In the genomic region with DNA sequence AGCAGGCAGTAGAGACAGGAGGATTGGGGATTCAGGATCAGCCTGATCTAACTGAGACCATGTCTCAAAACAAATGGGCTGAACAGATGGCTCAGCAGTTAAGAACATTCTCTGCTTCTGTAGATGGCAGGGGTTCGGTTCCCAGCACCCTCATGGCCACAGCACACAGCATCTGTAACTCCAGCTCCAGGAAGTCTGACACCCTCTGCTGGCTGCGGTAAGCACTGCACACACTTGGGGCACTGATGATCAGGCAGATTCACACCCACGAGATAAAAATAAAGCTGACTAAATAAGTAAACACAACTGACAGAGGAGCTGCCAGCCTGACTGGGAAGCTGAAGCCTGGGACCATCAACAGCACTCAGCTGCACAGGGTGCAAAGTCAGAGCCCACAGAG, we compare ENCODE assay signal across 30 mouse cellular contexts. TPM values are rescaled to one million over a fixed set of nuclear protein-coding genes. Genes with fewer than 3 reads are reported as not detected.
DNase-seq lines count a peak whose midpoint lies in the region; ATAC-seq and TF ChIP-seq lines count a peak whose summit lies in the region.
"Had no signal": no experiment of that assay in that cellular context is flagged by ENCODE, and none has a peak within 500 bp of the region (broad histone marks: within the 10 kb centered on the region; RNA-seq: fewer than 3 reads in every experiment).

No protein-coding gene starts in this region.

- H3K4me1 ChIP-seq in forebrain, postnatal 0 days (ENCODE audit: insufficient read depth): no peaks in the 10 kb centered on the region
- H3K4me1 ChIP-seq in forebrain, embryonic 14.5 days (ENCODE audit: control insufficient read depth, insufficient read depth, low read length): no peaks in the 10 kb centered on the region
- H3K4me1 ChIP-seq in intestine, postnatal 0 days (replicated peaks; ENCODE audit: control insufficient read depth, insufficient read depth, low read length): no peaks in the 10 kb centered on the region
- H3K4me1 ChIP-seq in intestine, embryonic 15.5 days (replicated peaks): no peaks in the 10 kb centered on the region
- no peaks in the 10 kb centered on the region for H3K4me1 ChIP-seq in cortical plate, adult 2 months (ENCODE audit: control insufficient read depth, insufficient read depth, low read length)
- H3K4me1 ChIP-seq: limb, embryonic 15.5 days had no signal

- no peaks in the 10 kb centered on the region for H3K9me3 ChIP-seq in forebrain, postnatal 0 days (ENCODE audit: low read length)
- H3K9me3 ChIP-seq in forebrain, embryonic 14.5 days (replicated peaks; ENCODE audit: control insufficient read depth, low read length): no peaks in the 10 kb centered on the region
- H3K9me3 ChIP-seq in intestine, postnatal 0 days (ENCODE audit: control insufficient read depth): no peaks in the 10 kb centered on the region
- H3K9me3 ChIP-seq in intestine, embryonic 15.5 days: no peaks in the 10 kb centered on the region
- H3K9me3 ChIP-seq: forebrain, embryonic 12.5 days; heart, embryonic 10.5 days; limb, embryonic 10.5 days; limb, embryonic 15.5 days; liver, embryonic 13.5 days had no signal

- no peak overlapping the region for H3K4me3 ChIP-seq in forebrain, postnatal 0 days (ENCODE audit: low read depth, low read length)
- H3K4me3 ChIP-seq in forebrain, embryonic 14.5 days (ENCODE audit: low read depth, low read length): no peak overlapping the region
- H3K4me3 ChIP-seq in intestine, postnatal 0 days (ENCODE audit: low read depth, low read length): no peak overlapping the region
- H3K4me3 ChIP-seq in intestine, embryonic 15.5 days (replicated peaks): no peak overlapping the region
- no peak overlapping the region for H3K4me3 ChIP-seq in cortical plate, adult 2 months (ENCODE audit: insufficient read depth, low read length)
- H3K4me3 ChIP-seq: erythroblast, embryonic 14.5 days; forebrain, embryonic 12.5 days; heart, embryonic 10.5 days; limb, embryonic 10.5 days; limb, embryonic 15.5 days; liver, embryonic 13.5 days; myocyte; neural tube, embryonic 12.5 days had no signal

- no peak overlapping the region for H3K27ac ChIP-seq in forebrain, postnatal 0 days (ENCODE audit: low read depth, low read length)
- no peak overlapping the region for H3K27ac ChIP-seq in forebrain, embryonic 14.5 days (ENCODE audit: low read depth, low read length)
- no peak overlapping the region for H3K27ac ChIP-seq in intestine, postnatal 0 days (ENCODE audit: low read depth, low read length)
- no peak overlapping the region for H3K27ac ChIP-seq in intestine, embryonic 15.5 days
- no peak overlapping the region for H3K27ac ChIP-seq in cortical plate, adult 2 months (ENCODE audit: insufficient read depth, low read length)
- H3K27ac ChIP-seq: forebrain, embryonic 12.5 days; heart, embryonic 10.5 days; limb, embryonic 10.5 days; limb, embryonic 15.5 days; liver, embryonic 13.5 days; neural tube, embryonic 12.5 days had no signal

- no peak for ATAC-seq in forebrain, postnatal 0 days
- ATAC-seq in forebrain, embryonic 14.5 days: no peak
- no peak for ATAC-seq in intestine, postnatal 0 days
- no peak for ATAC-seq in intestine, embryonic 15.5 days

- H3K9ac ChIP-seq in forebrain, postnatal 0 days: no peak overlapping the region
- H3K9ac ChIP-seq in forebrain, embryonic 14.5 days (ENCODE audit: low read length): no peak overlapping the region
- H3K9ac ChIP-seq in intestine, postnatal 0 days (ENCODE audit: low read depth, low read length): no peak overlapping the region
- no peak overlapping the region for H3K9ac ChIP-seq in intestine, embryonic 15.5 days
- H3K9ac ChIP-seq: forebrain, embryonic 12.5 days; limb, embryonic 15.5 days; liver, embryonic 13.5 days; neural tube, embryonic 12.5 days had no signal

- H3K36me3 ChIP-seq in forebrain, postnatal 0 days (ENCODE audit: insufficient read depth): no peaks in the 10 kb centered on the region
- no peaks in the 10 kb centered on the region for H3K36me3 ChIP-seq in forebrain, embryonic 14.5 days (ENCODE audit: control insufficient read depth, insufficient read depth, low read length)
- no peaks in the 10 kb centered on the region for H3K36me3 ChIP-seq in intestine, postnatal 0 days (ENCODE audit: control insufficient read depth, insufficient read depth)
- no peaks in the 10 kb centered on the region for H3K36me3 ChIP-seq in intestine, embryonic 15.5 days
- H3K36me3 ChIP-seq: forebrain, embryonic 12.5 days; heart, embryonic 10.5 days; limb, embryonic 10.5 days; limb, embryonic 15.5 days; liver, embryonic 13.5 days; neural tube, embryonic 12.5 days had no signal

- H3K4me2 ChIP-seq in forebrain, postnatal 0 days (ENCODE audit: low read depth): no peak overlapping the region
- no peak overlapping the region for H3K4me2 ChIP-seq in forebrain, embryonic 14.5 days (ENCODE audit: low read length)
- no peak overlapping the region for H3K4me2 ChIP-seq in intestine, postnatal 0 days (replicated peaks; ENCODE audit: low read depth)
- no peak overlapping the region for H3K4me2 ChIP-seq in intestine, embryonic 15.5 days (replicated peaks)
- H3K4me2 ChIP-seq: forebrain, embryonic 12.5 days; limb, embryonic 15.5 days; liver, embryonic 13.5 days; midbrain, embryonic 11.5 days; neural tube, embryonic 12.5 days had no signal

- TF ChIP-seq POLR2A in cortical plate, adult 2 months (IDR thresholded peaks at IDR 0.05; ENCODE audit: extremely low read depth, insufficient read depth, low read length): no peak

- no peaks in the 10 kb centered on the region for H3K27me3 ChIP-seq in forebrain, postnatal 0 days (ENCODE audit: insufficient read depth, low read length)
- no peaks in the 10 kb centered on the region for H3K27me3 ChIP-seq in forebrain, embryonic 14.5 days (replicated peaks; ENCODE audit: control insufficient read depth, insufficient read depth, low read length)
- H3K27me3 ChIP-seq in intestine, postnatal 0 days (replicated peaks; ENCODE audit: control insufficient read depth, insufficient read depth, low read length): no peaks in the 10 kb centered on the region; the same call in 1 of the 2 replicates
- no peaks in the 10 kb centered on the region for H3K27me3 ChIP-seq in intestine, embryonic 15.5 days (replicated peaks)
- H3K27me3 ChIP-seq: CH12.LX; forebrain, embryonic 12.5 days; limb, embryonic 15.5 days; liver, embryonic 13.5 days; neural tube, embryonic 12.5 days had no signal

- no peak for DNase-seq in forebrain, postnatal 0 days
- no peak for DNase-seq in forebrain, embryonic 14.5 days (ENCODE audit: low spot score)
- peak; percentile 49 for DNase-seq in ES-CJ7 (ENCODE audit: low read depth, low spot score)
- no peak for DNase-seq in urinary bladder, postnatal 10 days (ENCODE audit: low spot score)
- no peak for DNase-seq in kidney, adult 11 months
- DNase-seq: adrenal gland, adult 8-10 months; cerebellum, adult 11 months; cerebellum, adult 9-11 months; gastrocnemius, postnatal 14 days; heart, postnatal 36 days; kidney, adult 2 months; kidney, postnatal 36 days; layer of hippocampus, postnatal 36 days; liver, embryonic 13.5 days; lung, adult 18-20 months; right cerebral cortex, adult 18-20 months; spleen, adult 18-20 months; thymus, postnatal 14 days had no signal

- peak; percentile 25 for TF ChIP-seq CTCF in forebrain, postnatal 0 days (IDR thresholded peaks at IDR 0.05; ENCODE audit: low read depth)
- TF ChIP-seq CTCF in intestine, postnatal 0 days (IDR thresholded peaks at IDR 0.05; ENCODE audit: low read depth): 0 out of 2 replicates have a peak, but pooled peaks have one; percentile 9
- TF ChIP-seq CTCF in cortical plate, adult 2 months (IDR thresholded peaks at IDR 0.05; ENCODE audit: extremely low read depth, insufficient read depth, low read length): 0 out of 2 replicates have a peak, but pooled peaks have one; percentile 2

- WGBS in forebrain, postnatal 0 days: 94% methylated on average over 3 of the region's 3 CpGs
- WGBS in forebrain, embryonic 14.5 days: 93% methylated on average over 3 of the region's 3 CpGs
- 75% methylated on average over 3 of the region's 3 CpGs for WGBS in intestine, postnatal 0 days
- WGBS in intestine, embryonic 15.5 days: 72% methylated on average over 3 of the region's 3 CpGs

RNA-seq across cellular contexts. Expression of a gene that starts 25.5 kb away (rescaled TPM):
- 18.0 and 24.2 TPM in 2 replicates for total RNA-seq in forebrain, postnatal 0 days (2014; rRNA removed)
- polyA plus RNA-seq in forebrain, postnatal 0 days (2015; fragmentation: Nextera tagmentation; extraction: Ambion mirVana): 11.2 and 14.3 TPM in 2 replicates
- polyA plus RNA-seq in forebrain, embryonic 14.5 days (2014; fragmentation: Nextera tagmentation; extraction: Ambion mirVana): 3.0 and 7.0 TPM in 2 replicates
- polyA plus RNA-seq in intestine, postnatal 0 days (2015; fragmentation: Nextera tagmentation; extraction: Ambion mirVana): 15.7 and 16.7 TPM in 2 replicates
- 20.8 and 21.0 TPM in 2 replicates for polyA plus RNA-seq in intestine, embryonic 15.5 days (2015; fragmentation: Nextera tagmentation; extraction: Ambion mirVana)
- 39.3 and 39.9 TPM in 2 replicates for polyA plus RNA-seq in cortical plate, adult 2 months (2012; rRNA removed)

RNA-seq across cellular contexts. Expression of a gene that starts 43.1 kb away (rescaled TPM):
- 0.57 and 3.5 TPM in 2 replicates for total RNA-seq in forebrain, postnatal 0 days (2014; rRNA removed)
- polyA plus RNA-seq in forebrain, postnatal 0 days (2015; fragmentation: Nextera tagmentation; extraction: Ambion mirVana): 0.30 and 0.67 TPM in 2 replicates
- 0.07 and 0.37 TPM in 2 replicates for polyA plus RNA-seq in forebrain, embryonic 14.5 days (2014; fragmentation: Nextera tagmentation; extraction: Ambion mirVana)
- 1.4 and 1.7 TPM in 2 replicates for polyA plus RNA-seq in intestine, postnatal 0 days (2015; fragmentation: Nextera tagmentation; extraction: Ambion mirVana)
- 1.4 and 1.5 TPM in 2 replicates for polyA plus RNA-seq in intestine, embryonic 15.5 days (2015; fragmentation: Nextera tagmentation; extraction: Ambion mirVana)
- 1.9 and 4.0 TPM in 2 replicates for polyA plus RNA-seq in cortical plate, adult 2 months (2012; rRNA removed)
